Mouse (Mus musculus): ENCODE results near the gene Vps13a. TPM values are rescaled to one million over a fixed set of nuclear protein-coding genes. Genes with fewer than 3 reads are reported as not detected.

Vps13a gene
- polyA plus RNA-seq, 1 experiment from 2014 or later: 8.2 TPM

DNA sequence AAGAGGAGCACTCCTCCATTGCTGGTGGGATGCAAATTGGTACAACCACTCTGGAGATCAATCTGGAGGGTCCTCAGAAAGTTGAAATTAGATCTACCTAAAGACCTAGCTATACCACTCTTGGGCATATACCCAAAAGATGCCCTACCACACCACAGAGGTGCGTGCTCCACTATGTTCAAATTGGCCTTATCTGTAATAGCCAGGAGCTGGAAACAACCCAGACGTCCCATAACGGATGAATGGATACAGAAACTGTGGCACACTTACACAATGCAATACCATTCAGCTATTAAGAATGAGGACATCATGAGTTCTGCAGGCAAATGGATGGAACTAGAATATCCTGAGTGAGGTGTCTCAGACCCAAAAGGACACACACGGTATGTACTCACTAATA lies 43.9 kb downstream of the Vps13a start:
- 89% methylated on average over 4 of the region's 4 CpGs for WGBS
- ATAC-seq (ENCODE audit: insufficient read depth, low FRiP score, low TSS enrichment) (no peak), DNase-seq (ENCODE audit: low spot score) (no peak)
- Histone ChIP-seq H3K4me3 (ENCODE audit: low read depth, low read length) (no peak overlapping the region), H3K9me3 (ENCODE audit: control insufficient read depth, low read length) (no peaks in the 10 kb centered on the region), H3K27ac (ENCODE audit: low read depth, low read length) (no peak overlapping the region), H3K9ac (ENCODE audit: low read length) (no peak overlapping the region), H3K36me3 (ENCODE audit: control insufficient read depth, insufficient read depth, low read length) (no peaks in the 10 kb centered on the region), H3K4me1 (ENCODE audit: control insufficient read depth, insufficient read depth, low read length) (no peaks in the 10 kb centered on the region), H3K27me3 (ENCODE audit: control insufficient read depth, insufficient read depth, low read length) (no peaks in the 10 kb centered on the region), H3K4me2 (ENCODE audit: low read depth) (no peak overlapping the region)

DNA sequence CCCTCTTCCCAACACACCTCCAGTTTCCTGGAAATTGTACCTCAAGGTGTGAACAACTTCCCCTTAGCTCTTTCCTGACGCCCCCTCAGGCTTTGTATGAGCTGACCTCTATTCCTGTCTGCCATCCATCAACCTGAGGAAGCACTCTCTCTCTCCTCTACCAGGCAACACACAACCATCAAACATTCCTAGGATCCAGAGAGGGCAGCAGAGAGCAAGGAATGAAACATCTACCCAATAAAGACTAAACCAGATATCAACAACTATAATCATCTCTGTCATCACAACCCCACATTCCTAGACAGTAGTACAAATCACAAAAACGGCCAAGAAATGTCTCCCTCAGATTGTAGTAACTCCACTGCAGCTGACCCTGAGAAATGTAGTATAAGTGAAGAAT lies 52.0 kb downstream of the Vps13a start:
- no peak overlapping the region for H3K4me3 ChIP-seq (ENCODE audit: low read depth, low read length)
- no peak overlapping the region for H3K4me2 ChIP-seq (ENCODE audit: low read depth)
- no peaks in the 10 kb centered on the region for H3K4me1 ChIP-seq (ENCODE audit: control insufficient read depth, insufficient read depth, low read length)
- H3K9me3 ChIP-seq (ENCODE audit: control insufficient read depth, low read length): no peaks in the 10 kb centered on the region
- H3K27ac ChIP-seq (ENCODE audit: low read depth, low read length): no peak overlapping the region
- DNase-seq (ENCODE audit: low spot score): no peak
- H3K36me3 ChIP-seq (ENCODE audit: control insufficient read depth, insufficient read depth, low read length): no peaks in the 10 kb centered on the region
- WGBS: 37% methylated on average over 2 of the region's 2 CpGs
- H3K27me3 ChIP-seq (ENCODE audit: control insufficient read depth, insufficient read depth, low read length): no peaks in the 10 kb centered on the region
- ATAC-seq (ENCODE audit: insufficient read depth, low FRiP score, low TSS enrichment): no peak
- H3K9ac ChIP-seq (ENCODE audit: low read length): no peak overlapping the region

DNA sequence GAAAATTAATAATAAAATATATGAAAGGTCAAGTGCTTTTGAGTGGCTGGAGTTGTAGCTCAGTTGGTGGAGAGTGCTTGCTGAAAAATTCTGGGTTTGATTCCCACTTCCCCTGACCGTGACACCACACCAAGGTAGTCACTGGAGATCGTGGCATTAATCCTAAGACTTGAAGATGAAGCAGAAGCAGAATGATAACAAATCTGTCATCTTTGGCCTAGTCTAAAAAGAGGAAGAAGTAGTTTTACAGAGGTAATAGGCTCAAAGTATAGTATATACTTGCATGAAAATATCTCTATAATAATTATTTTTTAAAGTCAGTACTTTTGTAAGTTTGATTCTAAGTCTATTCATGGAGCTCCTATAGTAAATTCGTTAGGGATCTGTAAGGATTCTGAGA lies 65.5 kb downstream of the Vps13a start:
- ATAC-seq (ENCODE audit: insufficient read depth, low FRiP score, low TSS enrichment): no peak
- H3K4me3 ChIP-seq (ENCODE audit: low read depth, low read length): no peak overlapping the region
- 92% methylated on average over 3 of the region's 3 CpGs for WGBS

DNA sequence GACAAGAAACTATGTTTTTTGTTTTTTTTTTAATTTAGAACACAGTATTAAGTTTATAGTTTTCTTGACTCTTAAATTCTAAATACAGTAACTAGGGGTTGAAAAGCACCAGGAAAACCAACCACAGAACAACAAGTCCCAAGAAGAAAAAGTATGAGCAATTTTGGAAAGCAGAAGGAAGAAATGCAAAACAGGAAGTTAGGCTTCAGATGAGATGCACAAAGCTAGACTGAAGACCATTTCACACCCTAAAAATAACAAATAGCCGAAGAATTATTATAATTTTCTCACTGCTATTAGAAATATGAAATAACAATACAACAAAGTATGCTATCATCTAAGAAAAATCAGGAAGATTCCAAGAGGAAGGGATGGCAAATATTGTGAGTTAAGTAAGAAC lies 78.9 kb downstream of the Vps13a start:
- no peak for ATAC-seq (ENCODE audit: insufficient read depth, low FRiP score, low TSS enrichment)
- Histone ChIP-seq H3K9me3 (ENCODE audit: control insufficient read depth, low read length) (no peaks in the 10 kb centered on the region), H3K4me2 (ENCODE audit: low read depth) (no peak overlapping the region), H3K36me3 (ENCODE audit: control insufficient read depth, insufficient read depth, low read length) (no peaks in the 10 kb centered on the region), H3K9ac (ENCODE audit: low read length) (no peak overlapping the region), H3K27ac (ENCODE audit: low read depth, low read length) (no peak overlapping the region), H3K27me3 (ENCODE audit: control insufficient read depth, insufficient read depth, low read length) (no peaks in the 10 kb centered on the region), H3K4me3 (ENCODE audit: low read depth, low read length) (no peak overlapping the region), H3K4me1 (ENCODE audit: control insufficient read depth, insufficient read depth, low read length) (no peaks in the 10 kb centered on the region)
- WGBS: 85% methylated on average over 1 of the region's 1 CpGs
- no peak for DNase-seq (ENCODE audit: low spot score)

More for the DNA sequence above, 65.5 kb downstream of the Vps13a start:
- Histone ChIP-seq H3K36me3 (ENCODE audit: control insufficient read depth, insufficient read depth, low read length) (no peaks in the 10 kb centered on the region), H3K27ac (ENCODE audit: low read depth, low read length) (no peak overlapping the region), H3K9ac (ENCODE audit: low read length) (no peak overlapping the region), H3K4me1 (ENCODE audit: control insufficient read depth, insufficient read depth, low read length) (no peaks in the 10 kb centered on the region), H3K4me2 (ENCODE audit: low read depth) (no peak overlapping the region), H3K9me3 (ENCODE audit: control insufficient read depth, low read length) (no peaks in the 10 kb centered on the region), H3K27me3 (ENCODE audit: control insufficient read depth, insufficient read depth, low read length) (no peaks in the 10 kb centered on the region)
- DNase-seq (ENCODE audit: low spot score): no peak

DNA sequence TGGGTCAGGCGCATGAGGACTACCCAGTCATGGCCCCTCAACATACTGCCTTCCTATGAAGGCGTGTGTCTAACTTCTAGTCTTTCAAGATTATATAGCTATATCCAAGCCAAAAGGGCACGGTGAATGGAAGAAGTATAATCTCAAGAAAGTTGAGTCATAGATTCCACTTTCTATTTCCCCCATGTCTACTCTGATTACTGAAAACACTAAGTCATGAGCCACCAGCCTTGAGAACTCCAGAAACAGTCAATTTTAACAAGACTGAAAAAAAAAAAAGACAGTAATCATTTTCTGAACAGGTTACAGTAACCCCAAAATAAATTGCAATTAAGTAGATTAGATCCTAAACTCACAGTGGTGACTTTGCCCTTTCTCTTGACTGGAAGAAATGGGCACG lies 95.8 kb downstream of the Vps13a start:
- no peak overlapping the region for H3K9ac ChIP-seq (ENCODE audit: low read length)
- H3K4me2 ChIP-seq (ENCODE audit: low read depth): no peak overlapping the region
- DNase-seq (ENCODE audit: low spot score) (no peak), ATAC-seq (ENCODE audit: insufficient read depth, low FRiP score, low TSS enrichment) (no peak)
- H3K4me3 ChIP-seq (ENCODE audit: low read depth, low read length): no peak overlapping the region
- no peaks in the 10 kb centered on the region for H3K27me3 ChIP-seq (ENCODE audit: control insufficient read depth, insufficient read depth, low read length)
- no peaks in the 10 kb centered on the region for H3K9me3 ChIP-seq (ENCODE audit: control insufficient read depth, low read length)
- H3K27ac ChIP-seq (ENCODE audit: low read depth, low read length): no peak overlapping the region
- no peaks in the 10 kb centered on the region for H3K4me1 ChIP-seq (ENCODE audit: control insufficient read depth, insufficient read depth, low read length)
- H3K36me3 ChIP-seq (ENCODE audit: control insufficient read depth, insufficient read depth, low read length): no peaks in the 10 kb centered on the region
- 93% methylated on average over 4 of the region's 4 CpGs for WGBS

DNA sequence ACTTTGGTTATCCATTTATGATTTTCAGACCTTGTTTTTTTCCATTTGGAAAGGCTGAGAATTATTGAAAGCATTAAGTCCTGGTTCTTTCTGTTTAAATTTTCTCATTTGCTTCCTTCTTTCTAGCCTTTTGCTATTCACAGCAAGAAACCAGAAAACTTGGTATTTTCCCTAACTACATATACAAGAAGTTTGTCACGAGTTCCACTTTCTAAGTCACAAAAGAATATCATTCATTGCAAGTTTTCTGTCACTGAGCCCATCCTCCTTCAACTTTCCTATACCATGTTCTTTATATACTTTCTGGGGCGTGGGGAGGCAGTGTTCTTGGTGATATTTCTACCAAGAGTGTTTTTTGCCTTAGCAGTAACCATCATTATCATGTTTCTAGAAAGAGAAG lies 96.5 kb downstream of the Vps13a start:
- 80% methylated on average over 2 of the region's 2 CpGs for WGBS

DNA sequence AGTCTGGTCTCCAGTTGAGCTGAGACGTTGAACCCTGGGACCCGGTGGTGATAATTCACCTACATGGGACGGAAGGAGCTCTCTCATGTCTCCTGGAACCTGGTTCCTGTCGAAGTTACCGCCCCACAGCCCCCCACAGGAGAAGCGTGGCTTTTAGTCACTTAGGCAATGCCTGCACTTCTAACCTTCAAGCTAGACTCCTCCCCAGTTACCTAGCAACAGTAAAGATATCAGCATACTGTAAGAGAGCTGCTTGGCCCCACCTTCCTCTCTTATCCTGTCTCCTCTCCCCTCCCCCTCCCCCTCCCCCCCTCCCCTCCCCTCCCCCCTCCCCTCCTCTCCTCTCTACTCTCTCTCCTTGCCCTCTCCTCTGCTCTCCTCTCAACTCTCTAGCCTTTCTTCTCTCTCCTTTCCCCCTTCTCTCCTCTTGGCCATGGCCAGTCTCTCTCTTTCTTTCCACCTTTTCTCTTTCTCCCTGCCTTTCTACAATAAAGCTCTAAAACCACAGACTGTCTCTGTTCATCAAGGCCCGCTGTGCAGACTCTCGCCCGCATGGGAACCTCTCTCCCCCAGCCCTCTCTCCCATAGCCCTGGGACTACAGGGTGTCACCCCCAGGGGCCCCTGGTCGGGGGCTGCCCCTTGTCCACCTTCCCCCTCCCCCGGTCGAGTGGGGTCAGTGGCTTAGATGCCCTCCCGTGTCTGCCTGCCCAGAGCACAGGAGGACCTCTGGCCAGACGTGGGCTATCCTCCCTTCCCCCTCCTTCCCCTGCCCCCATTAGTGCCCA lies 154.9 kb downstream of the Vps13a start:
- no peak overlapping the region for H3K4me3 ChIP-seq (ENCODE audit: low read depth, low read length)
- no peak for ATAC-seq (ENCODE audit: insufficient read depth, low FRiP score, low TSS enrichment)
- WGBS: 26% methylated on average over 14 of the region's 14 CpGs
- no peaks in the 10 kb centered on the region for H3K4me1 ChIP-seq (ENCODE audit: control insufficient read depth, insufficient read depth, low read length)
- H3K27ac ChIP-seq (ENCODE audit: low read depth, low read length): no peak overlapping the region
- no peaks in the 10 kb centered on the region for H3K36me3 ChIP-seq (ENCODE audit: control insufficient read depth, insufficient read depth, low read length)
- H3K9me3 ChIP-seq (ENCODE audit: control insufficient read depth, low read length): no peaks in the 10 kb centered on the region
- DNase-seq (ENCODE audit: low spot score): no peak
- no peak overlapping the region for H3K9ac ChIP-seq (ENCODE audit: low read length)
- H3K4me2 ChIP-seq (ENCODE audit: low read depth): no peak overlapping the region
- H3K27me3 ChIP-seq (ENCODE audit: control insufficient read depth, insufficient read depth, low read length): no peaks in the 10 kb centered on the region

More for the DNA sequence above, 96.5 kb downstream of the Vps13a start:
- Histone ChIP-seq H3K4me2 (ENCODE audit: low read depth) (no peak overlapping the region), H3K4me3 (ENCODE audit: low read depth, low read length) (no peak overlapping the region), H3K9me3 (ENCODE audit: control insufficient read depth, low read length) (no peaks in the 10 kb centered on the region), H3K27me3 (ENCODE audit: control insufficient read depth, insufficient read depth, low read length) (no peaks in the 10 kb centered on the region), H3K9ac (ENCODE audit: low read length) (no peak overlapping the region), H3K4me1 (ENCODE audit: control insufficient read depth, insufficient read depth, low read length) (no peaks in the 10 kb centered on the region), H3K36me3 (ENCODE audit: control insufficient read depth, insufficient read depth, low read length) (no peaks in the 10 kb centered on the region), H3K27ac (ENCODE audit: low read depth, low read length) (no peak overlapping the region)
- DNase-seq (ENCODE audit: low spot score) (no peak), ATAC-seq (ENCODE audit: insufficient read depth, low FRiP score, low TSS enrichment) (no peak)

DNA sequence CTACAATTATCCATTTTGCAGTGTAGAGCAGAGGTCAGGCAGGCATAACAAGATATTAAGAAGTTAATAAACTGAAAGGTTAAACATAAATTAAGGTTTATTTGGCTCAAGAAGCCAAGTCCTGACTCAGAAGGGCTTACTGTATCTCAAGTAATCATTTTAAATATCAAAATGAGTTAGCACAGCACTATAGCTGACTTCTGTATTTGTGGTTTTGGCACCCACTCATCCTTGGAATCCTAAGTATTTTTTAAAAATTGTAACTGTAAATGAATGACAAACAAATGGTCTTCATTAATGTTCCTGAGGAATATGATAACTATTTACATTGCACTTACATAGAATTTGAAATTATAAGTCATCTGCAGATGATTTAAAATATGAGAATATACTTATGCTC lies 155.7 kb downstream of the Vps13a start:
- Histone ChIP-seq H3K27me3 (ENCODE audit: control insufficient read depth, insufficient read depth, low read length) (no peaks in the 10 kb centered on the region), H3K4me3 (ENCODE audit: low read depth, low read length) (no peak overlapping the region), H3K9ac (ENCODE audit: low read length) (no peak overlapping the region), H3K9me3 (ENCODE audit: control insufficient read depth, low read length) (no peaks in the 10 kb centered on the region), H3K36me3 (ENCODE audit: control insufficient read depth, insufficient read depth, low read length) (no peaks in the 10 kb centered on the region), H3K4me1 (ENCODE audit: control insufficient read depth, insufficient read depth, low read length) (no peaks in the 10 kb centered on the region), H3K27ac (ENCODE audit: low read depth, low read length) (no peak overlapping the region), H3K4me2 (ENCODE audit: low read depth) (no peak overlapping the region)
- ATAC-seq (ENCODE audit: insufficient read depth, low FRiP score, low TSS enrichment): no peak
- DNase-seq (ENCODE audit: low spot score): no peak

DNA sequence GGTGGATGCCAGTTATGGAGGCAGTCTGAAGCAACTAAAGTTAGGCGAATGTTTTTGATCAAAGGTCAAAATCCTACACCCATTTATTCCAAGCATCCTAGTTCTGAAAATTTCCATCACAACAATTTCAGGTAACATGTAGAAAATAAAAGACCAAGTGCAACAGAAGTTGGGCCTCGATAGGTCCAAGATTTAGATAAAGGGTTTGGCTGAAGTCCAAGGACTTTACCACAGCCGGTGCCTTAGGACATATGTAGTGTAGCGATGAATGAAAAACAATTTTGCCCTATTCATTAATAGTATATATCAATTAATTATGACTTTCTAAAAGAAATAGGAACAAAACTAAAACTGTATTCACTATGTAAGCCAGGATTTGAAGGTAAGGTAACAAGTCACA lies 157.6 kb downstream of the Vps13a start:
- H3K4me1 ChIP-seq (ENCODE audit: control insufficient read depth, insufficient read depth, low read length): no peaks in the 10 kb centered on the region

More for the DNA sequence above, 157.6 kb downstream of the Vps13a start:
- WGBS: 91% methylated on average over 4 of the region's 4 CpGs
- no peak overlapping the region for H3K4me2 ChIP-seq (ENCODE audit: low read depth)
- no peaks in the 10 kb centered on the region for H3K27me3 ChIP-seq (ENCODE audit: control insufficient read depth, insufficient read depth, low read length)
- no peak overlapping the region for H3K27ac ChIP-seq (ENCODE audit: low read depth, low read length)
- H3K9ac ChIP-seq (ENCODE audit: low read length): no peak overlapping the region
- DNase-seq (ENCODE audit: low spot score) (no peak), ATAC-seq (ENCODE audit: insufficient read depth, low FRiP score, low TSS enrichment) (no peak)
- no peaks in the 10 kb centered on the region for H3K9me3 ChIP-seq (ENCODE audit: control insufficient read depth, low read length)
- H3K4me3 ChIP-seq (ENCODE audit: low read depth, low read length): no peak overlapping the region
- H3K36me3 ChIP-seq (ENCODE audit: control insufficient read depth, insufficient read depth, low read length): no peaks in the 10 kb centered on the region
